Mouse (Mus musculus) kidney, adult 2 months (tissue): ENCODE measurements around the gene Plscr5. TPM values are rescaled to one million over a fixed set of nuclear protein-coding genes. Genes with fewer than 3 reads are reported as not detected.
A peak's percentile ranks its signal among the peaks of the same experiment; 100 is the strongest.

Source experiments
- DNase-seq: peaks from one replicate; pipeline ENCODE4 v3.0.0; 2021
- H3K27ac ChIP-seq: fragments of 200-500 bp; 2 replicates; pipeline ENCODE4 v1.5.1; 2012; ENCODE audit warnings: low read depth, low read length, control low read depth, inconsistent platforms; ENCODE audit not compliant: insufficient read depth
- H3K27me3 ChIP-seq: fragments of 200-500 bp; replicated peaks from 2 replicates; pipeline ENCODE4 v1.6.1; 2012; ENCODE audit warnings: mild to moderate bottlenecking, moderate library complexity, low read length, inconsistent platforms; ENCODE audit not compliant: control insufficient read depth, insufficient read depth
- H3K36me3 ChIP-seq: fragments of 200-500 bp; 2 replicates; pipeline ENCODE4 v1.6.1; 2012; ENCODE audit warnings: mild to moderate bottlenecking, moderate library complexity, low read length, inconsistent platforms; ENCODE audit not compliant: control insufficient read depth, insufficient read depth
- H3K4me1 ChIP-seq: fragments of 200-500 bp; 2 replicates; pipeline ENCODE4 v1.6.1; 2011; ENCODE audit warnings: low read length; ENCODE audit not compliant: control insufficient read depth, insufficient read depth
- H3K4me3 ChIP-seq: fragments of 200-500 bp; 2 replicates; pipeline ENCODE4 v1.5.1; 2011; ENCODE audit warnings: mild to moderate bottlenecking, low read depth, low read length, control low read depth; ENCODE audit not compliant: insufficient read depth
- CTCF ChIP-seq: fragments of 200-500 bp; conservative IDR thresholded peaks from 2 replicates; pipeline ENCODE4 v1.5.1; 2011; ENCODE audit warnings: low read depth, mild to moderate bottlenecking, control low read depth, low read length, moderate library complexity, mixed read lengths; ENCODE audit not compliant: insufficient read depth, insufficient read length
- POLR2A ChIP-seq: fragments of 200-500 bp; IDR thresholded peaks from one replicate; pipeline ENCODE4 v1.6.1; 2011; ENCODE audit warnings: low read depth, low read length, control low read depth
- WGBS: fragments of 180-500 bp; shearing (Covaris S2); methylation state at CpG from one replicate; pipeline ENCODE4 v1.1.7; 2018; 5-methylcytosine and 5-hydroxymethylcytosine counted together
- polyA plus RNA-seq: library from polyadenylated mRNA; depleted of rRNA; stranded (reverse); fragments of >200 nt; gene quantifications from 2 replicates; pipeline ENCODE4 v1.2.3, GENCODE M21; 2012; rRNA removed

Plscr5 gene
- polyA plus RNA-seq, 1 experiment = not detected

DNA sequence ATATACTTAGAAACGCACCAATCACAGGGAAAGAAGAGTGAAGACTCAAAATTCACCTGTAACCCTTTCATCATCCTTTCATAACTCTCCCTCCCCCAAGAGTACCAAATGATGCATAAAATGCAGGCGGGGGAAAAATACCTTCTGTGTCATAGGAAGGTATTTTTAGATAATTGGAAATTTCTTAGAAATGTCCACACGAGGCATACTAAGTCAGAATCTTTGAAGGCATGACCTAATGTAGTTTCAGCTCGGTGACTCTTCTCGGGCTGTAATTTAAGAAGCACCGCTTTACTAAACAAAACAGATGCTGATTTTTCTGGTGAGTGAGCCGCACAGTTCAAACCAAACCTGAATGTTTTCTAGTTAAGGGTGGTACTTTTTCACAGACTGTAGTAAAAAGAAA is 56.7 kb downstream of the Plscr5 start, which contains the start of gene Plscr1:
Plscr1 (plus strand) TSS at position 304 of the 406 bp plus-strand sequence.
- 24% methylated on average over 7 of the region's 7 CpGs for WGBS
- Histone ChIP-seq H3K27me3 (no peaks in the 10 kb centered on the region), H3K36me3 (no peaks in the 10 kb centered on the region), H3K4me3 (peak within 1 kb of the TSS; percentile 92), H3K27ac (peak within 1 kb of the TSS; percentile 99), H3K4me1 (peaks cover 4% of the 10 kb centered on the region)
- DNase-seq = no peak
- TF ChIP-seq POLR2A = no peak
- no peak for TF ChIP-seq CTCF

DNA sequence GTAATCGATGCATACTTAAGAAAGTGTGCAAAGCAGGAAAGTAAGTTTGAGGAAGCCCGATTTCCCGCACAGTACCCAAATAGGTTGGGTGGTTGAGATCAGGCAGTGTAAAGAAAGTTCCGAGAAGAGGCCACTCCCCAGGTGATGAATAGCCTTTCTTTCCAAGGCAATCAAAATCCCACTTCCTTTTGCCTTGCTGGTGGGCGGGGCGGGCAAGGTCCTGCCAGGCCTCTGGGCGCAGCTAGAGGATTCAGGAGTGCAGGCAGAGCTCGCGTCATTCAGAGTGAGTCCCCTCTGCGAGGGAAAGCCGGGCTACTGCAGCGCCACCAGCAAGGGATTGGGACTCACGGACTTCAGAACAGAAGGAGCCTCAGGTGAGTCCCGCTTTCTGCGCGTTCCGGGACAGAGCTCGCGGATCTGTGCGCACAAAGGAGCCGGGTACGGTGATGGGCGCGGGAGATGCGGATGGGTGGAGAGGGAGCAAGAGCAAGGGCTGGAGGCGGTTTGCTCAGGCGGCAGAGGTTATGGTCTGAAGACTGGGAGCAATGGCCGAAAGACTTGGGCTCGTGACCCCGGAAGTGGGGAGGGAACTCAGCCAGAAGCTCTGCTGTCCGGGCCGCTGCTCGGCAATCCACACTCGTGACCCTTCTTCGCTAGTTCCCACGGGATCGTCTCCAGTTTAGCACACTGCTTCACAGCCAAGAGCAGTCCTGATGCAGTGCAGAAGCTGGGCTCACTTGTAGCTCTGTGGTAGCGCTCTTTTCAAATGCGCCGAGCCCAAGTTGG is 57.4 kb downstream of the Plscr5 start:
- H3K36me3 ChIP-seq = no peaks in the 10 kb centered on the region
- H3K27me3 ChIP-seq = no peaks in the 10 kb centered on the region
- peak; percentile 56 for TF ChIP-seq POLR2A
- TF ChIP-seq CTCF = no peak
- peak; percentile 95 for DNase-seq
- H3K4me1 ChIP-seq = peaks cover 7% of the 10 kb centered on the region
- WGBS = under 1% methylated on average over 40 of the region's 40 CpGs
- H3K4me3 ChIP-seq = peak overlapping the region; percentile 92
- peak overlapping the region; percentile 99 for H3K27ac ChIP-seq

DNA sequence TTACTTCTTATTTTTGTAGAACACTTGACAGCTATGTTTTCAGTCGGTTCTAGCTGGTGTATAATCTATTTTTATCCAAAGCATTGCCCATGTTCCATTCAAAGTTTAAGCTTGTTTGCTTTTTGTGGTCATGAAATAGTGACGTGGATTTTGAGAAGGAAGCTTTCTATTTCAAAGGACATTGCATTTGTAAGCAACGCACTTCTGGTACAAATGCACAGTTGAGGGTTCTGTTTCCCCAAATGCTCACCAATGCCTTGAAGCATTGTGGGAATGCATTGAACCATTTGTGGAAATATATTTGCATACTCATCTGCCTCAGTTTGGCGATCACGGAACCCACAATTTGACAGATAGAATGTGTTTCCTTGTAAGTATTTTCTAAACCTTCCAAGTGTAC is 60.0 kb downstream of the Plscr5 start:
- Histone ChIP-seq H3K4me1 (peaks cover 7% of the 10 kb centered on the region), H3K36me3 (no peaks in the 10 kb centered on the region), H3K27me3 (no peaks in the 10 kb centered on the region), H3K4me3 (no peak overlapping the region), H3K27ac (peak overlapping the region; percentile 56; the same call in 1 of the 2 replicates)
- TF ChIP-seq POLR2A (no peak), CTCF (no peak)
- 67% methylated on average over 5 of the region's 5 CpGs for WGBS
- DNase-seq = no peak

DNA sequence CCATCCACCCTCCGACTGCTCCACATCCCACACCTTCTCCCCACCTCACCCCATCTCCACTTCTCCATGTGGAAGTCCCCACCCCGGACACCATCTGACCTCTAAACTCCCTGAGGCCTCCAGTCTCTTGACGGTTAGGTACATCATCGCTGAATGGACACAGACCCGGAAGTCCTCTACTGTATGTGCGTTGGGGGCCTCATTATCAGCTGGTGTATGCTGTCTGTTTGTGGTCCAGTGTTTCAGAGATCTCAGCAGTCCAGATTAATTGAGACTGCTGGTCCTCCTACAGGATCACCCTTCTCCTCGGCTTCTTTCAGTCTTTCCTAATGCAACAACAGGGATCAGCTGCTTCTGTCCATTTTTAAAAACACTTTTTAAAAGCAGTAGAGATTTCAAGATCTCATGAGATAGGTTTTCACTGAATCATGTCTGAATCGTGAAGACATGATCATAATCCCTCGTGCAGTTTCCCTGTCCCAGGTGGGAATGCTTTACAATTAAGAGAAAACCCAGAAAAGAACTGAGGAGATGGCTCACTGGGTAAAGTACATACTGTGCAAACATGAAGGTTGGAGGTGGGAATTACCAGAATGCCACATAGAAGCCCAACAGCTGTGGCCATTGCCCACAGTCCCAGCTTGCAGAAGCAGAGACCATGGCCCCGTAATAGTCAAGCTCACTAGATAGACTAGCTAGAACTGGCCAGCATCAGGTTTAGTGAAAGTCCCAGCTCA is 61.0 kb downstream of the Plscr5 start:
- Histone ChIP-seq H3K36me3 (no peaks in the 10 kb centered on the region), H3K4me1 (peaks cover 7% of the 10 kb centered on the region), H3K27ac (no peak overlapping the region), H3K4me3 (no peak overlapping the region; the same call in 1 of the 2 replicates), H3K27me3 (no peaks in the 10 kb centered on the region)
- no peak for DNase-seq
- WGBS = 85% methylated on average over 10 of the region's 10 CpGs
- TF ChIP-seq POLR2A (no peak), CTCF (no peak)

Other genes with a start within 250 kb of the Plscr5 start
- gene Plscr1, start 56.8 kb downstream of the Plscr5 start, polyA plus RNA-seq = 21.7 and 26.1 TPM in 2 replicates
- gene Plscr2, start 82.7 kb downstream of the Plscr5 start, polyA plus RNA-seq = 193 and 201 TPM in 2 replicates
- not detected in 2 replicates for gene 1700057G04Rik, start 116.4 kb downstream of the Plscr5 start, polyA plus RNA-seq